Mouse (Mus musculus): Measurements from ENCODE around the gene B130006D01Rik.
A peak's percentile ranks its signal among the peaks of the same experiment; 100 is the strongest.
"Not testable (repeated sequence)": the region's sequence is repeated elsewhere in the genome, so short reads cannot be mapped to it uniquely, and the experiment has no call there.

The B130006D01Rik gene

GRCm38 (mm10) chr11:95713811-95714241, 9.6 kb upstream of the B130006D01Rik start:
- peak in 1 of 2 experiments; percentile 11 for DNase-seq

DNA sequence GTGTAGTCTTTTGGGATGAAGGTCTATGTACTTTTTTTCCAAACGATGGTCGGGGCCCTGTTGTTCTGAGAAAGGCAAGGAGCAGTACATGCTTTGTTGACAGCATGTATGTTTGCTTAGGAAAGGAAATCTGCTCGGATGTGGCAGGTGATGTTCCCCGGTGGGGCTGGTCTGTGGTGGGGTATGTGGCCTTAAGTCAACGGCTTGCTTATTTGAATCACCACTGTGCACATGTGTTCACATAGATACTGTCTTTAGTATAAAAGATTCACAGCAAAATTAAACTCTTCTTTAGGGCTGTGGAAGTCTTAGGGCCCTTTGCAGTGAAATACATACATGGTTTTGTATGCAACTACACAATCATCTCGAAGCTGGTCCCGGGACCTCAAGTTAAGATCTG, 9.0 kb upstream of the B130006D01Rik start:
- no peak for DNase-seq

DNA sequence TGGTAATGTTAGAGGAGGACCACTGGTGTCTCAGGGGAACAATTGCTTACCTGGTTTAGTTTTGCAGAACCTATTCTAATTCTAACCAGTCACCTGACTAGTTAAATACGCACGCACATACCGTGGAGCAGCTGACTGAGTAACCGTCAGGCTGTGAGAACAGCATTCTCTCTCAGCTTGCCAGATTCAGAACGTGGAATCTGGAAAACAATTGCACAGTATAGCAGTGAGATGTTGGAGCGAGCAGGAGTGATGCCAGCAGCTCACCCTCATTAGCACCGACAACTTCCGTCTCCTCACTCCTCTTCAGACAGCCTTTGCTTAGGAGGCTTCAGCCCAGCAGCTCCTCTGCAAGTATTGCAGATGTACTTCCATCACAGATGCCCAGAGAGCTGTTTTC, 7.3 kb upstream of the B130006D01Rik start:
- no peak for DNase-seq

- DNase-seq, result no peak
These were observed 4.0 kb upstream of the B130006D01Rik start for GRCm38 (mm10) chr11:95719356-95719755.

DNA sequence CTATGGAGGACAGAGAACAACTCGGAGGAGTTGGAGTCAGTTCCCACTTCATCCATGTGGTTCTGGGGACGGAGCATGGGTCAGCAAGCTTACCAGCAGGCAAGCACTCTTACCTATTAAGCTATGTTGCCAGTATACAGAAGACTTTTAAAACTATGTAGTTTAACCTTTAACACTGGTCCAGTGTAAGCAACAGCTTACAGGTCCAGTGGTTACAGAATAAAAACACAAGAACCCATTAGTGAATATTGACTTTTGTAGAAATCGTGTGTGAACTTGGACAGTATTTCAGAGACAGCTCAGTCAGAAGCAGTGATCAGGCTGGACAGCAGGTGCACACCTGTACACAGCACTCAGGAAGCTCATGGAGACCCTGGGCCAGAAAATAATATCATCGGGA, 1.1 kb downstream of the B130006D01Rik start:
- no peak for DNase-seq

DNA sequence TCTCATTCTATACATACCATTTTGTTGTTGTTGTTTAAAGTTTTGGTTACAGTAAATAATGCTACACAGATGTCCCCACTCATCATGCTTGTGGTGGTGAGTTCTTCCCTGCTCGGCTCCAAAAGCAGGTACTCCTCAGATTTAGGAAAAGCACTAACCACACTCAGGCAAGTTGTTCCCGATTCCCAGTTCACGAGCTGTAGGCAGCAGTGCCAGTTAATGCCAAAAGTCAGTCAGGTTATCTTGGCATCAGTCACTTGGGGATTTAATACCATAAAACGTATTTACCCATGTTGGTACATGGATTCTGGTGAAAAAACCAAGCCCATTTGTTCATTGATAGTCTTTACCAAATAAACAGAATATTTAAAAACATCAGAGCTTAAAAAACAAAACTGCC, 2.8 kb downstream of the B130006D01Rik start:
- DNase-seq, result no peak

DNA sequence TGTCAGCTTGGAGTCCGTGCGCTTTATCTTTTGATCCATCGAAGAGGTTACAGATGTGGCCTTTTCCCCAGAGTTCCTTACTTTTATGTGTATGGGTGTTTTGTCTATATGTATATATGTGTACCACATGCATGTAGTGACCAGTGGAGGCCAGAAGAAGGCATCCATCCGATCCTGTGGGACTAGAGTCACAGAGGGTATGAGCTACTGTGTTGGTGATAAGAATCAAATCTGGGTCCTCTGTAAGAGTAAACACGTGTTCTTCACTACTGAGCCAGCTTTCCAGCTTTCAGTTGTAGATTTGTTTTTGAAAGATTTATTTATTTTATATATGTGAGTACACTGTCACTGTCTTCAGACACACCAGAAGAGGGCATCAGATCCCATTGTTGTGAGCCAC, 4.6 kb downstream of the B130006D01Rik start:
- no peak for DNase-seq

DNA sequence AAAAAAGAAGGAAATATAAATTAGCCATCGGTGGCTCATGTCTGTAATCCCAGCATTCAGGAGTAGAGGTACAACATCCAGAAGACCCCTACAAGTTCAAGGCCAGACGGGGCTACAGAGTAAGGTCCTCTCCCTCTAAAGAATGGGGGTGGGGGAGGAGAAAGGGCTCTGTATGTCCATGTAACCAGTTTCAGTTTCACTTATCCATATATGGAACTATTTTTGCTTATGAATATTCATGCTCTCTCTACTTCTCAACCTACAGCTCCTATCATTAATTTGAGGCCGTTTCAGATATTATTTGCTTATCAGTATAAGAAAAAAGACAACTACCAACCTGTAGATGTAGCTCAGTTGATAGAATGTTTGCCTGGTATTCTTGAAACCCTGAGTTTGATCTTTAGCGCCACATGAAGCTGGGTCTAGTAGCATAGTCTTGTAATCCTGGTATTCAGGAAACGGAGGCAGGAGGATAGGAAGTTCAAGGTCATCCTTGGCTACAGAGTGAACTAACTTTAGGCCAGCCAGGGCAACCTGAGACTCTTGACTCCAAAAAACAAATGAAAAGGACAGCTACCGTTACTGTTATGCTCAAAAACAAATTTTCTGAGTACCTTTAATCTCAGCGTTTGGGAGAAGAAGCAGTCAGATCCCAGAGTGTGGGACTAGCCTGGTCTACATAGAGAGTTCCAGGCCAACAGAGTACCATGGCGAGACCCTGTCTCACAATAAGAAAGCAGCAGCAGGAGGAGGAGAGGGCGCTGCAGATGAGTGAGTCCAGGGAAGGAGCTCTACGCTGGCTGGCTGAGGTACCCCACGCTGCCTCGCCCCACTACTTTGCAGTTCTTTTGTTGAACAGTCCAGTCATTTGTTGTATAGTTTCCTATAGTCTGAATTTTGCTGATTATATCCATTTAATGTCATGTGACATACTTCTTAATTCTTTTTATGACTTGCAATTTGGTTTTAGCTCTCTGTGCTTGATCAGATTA, 5.8 kb downstream of the B130006D01Rik start:
- no peak for DNase-seq

- no peak for DNase-seq
These were observed 11.1 kb downstream of the B130006D01Rik start for GRCm38 (mm10) chr11:95734485-95734884.

GRCm38 (mm10) chr11:95737811-95738210, 14.4 kb downstream of the B130006D01Rik start:
- no peak for DNase-seq

DNA sequence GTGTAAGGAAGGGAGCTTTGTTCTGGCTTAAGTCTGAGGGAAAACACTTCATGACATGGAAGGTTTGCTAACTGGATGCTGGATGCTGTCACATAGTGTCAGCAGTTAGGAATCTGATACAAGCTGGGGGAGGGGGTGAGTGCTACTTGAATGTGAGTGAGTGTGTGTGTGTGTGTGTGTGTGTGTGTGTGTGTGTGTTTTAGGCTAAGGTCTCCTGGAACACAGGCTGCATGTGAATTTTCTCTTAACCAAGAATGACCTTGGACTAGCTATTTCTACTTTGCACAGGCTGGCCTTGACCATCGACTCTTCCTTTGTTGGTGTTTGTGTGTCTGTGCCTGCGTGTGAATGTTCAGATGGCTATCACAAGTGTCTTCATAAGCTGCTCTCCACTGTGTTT, 21.1 kb downstream of the B130006D01Rik start:
- DNase-seq, result no peak

DNA sequence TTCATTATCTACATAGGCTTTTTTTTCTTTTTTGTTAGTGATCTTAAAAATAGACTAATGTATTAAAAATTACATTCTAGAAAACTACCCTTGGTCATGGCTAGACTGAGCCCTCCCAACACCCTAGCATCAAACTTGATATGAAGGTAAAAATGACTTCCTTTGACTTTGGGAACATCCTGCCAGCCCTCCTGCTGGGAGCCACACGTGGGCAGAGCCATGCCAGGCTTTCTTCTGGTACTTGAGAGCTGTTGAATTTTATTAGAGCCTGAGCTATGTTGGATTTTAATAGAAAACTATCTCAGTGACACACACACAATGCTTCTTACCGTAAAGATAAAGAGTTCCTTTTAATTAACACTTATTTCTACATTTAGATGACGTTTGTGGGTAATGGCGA, 23.4 kb downstream of the B130006D01Rik start:
- no peak for DNase-seq

GRCm38 (mm10) chr11:95748331-95748730, 24.9 kb downstream of the B130006D01Rik start:
- no peak for DNase-seq

DNA sequence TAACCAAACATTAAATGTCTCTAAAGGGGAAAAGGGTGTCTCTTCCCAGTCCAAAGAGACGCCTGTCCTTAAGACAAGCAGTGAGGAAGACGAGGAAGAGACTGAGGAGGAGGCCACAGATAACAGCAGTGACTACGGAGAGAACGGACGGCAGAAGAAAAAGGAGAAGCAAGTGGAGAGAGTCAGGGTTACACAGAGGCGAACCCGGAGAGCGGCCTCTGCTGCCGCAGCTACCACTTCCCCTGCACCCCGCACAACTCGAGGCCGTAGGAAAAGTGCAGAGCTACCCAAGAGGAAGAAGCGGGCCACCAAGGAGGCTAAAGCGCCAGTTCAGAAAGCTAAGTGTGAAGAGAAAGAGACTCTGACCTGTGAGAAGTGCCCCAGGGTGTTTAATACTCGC, 26.2 kb downstream of the B130006D01Rik start:
- DNase-seq, result no peak

- peak; percentile 55 to 82 for DNase-seq
These were observed 27.6 kb downstream of the B130006D01Rik start for GRCm38 (mm10) chr11:95750995-95751394.

- not testable (repeated sequence) for DNase-seq
These were observed 31.8 kb downstream of the B130006D01Rik start for GRCm38 (mm10) chr11:95755137-95755536.

- DNase-seq, result no peak
These were observed 37.1 kb downstream of the B130006D01Rik start for GRCm38 (mm10) chr11:95760521-95760920.

GRCm38 (mm10) chr11:95762996-95763395, 39.6 kb downstream of the B130006D01Rik start:
- DNase-seq, result no peak

GRCm38 (mm10) chr11:95764806-95765205, 41.4 kb downstream of the B130006D01Rik start:
- DNase-seq, result no peak

DNA sequence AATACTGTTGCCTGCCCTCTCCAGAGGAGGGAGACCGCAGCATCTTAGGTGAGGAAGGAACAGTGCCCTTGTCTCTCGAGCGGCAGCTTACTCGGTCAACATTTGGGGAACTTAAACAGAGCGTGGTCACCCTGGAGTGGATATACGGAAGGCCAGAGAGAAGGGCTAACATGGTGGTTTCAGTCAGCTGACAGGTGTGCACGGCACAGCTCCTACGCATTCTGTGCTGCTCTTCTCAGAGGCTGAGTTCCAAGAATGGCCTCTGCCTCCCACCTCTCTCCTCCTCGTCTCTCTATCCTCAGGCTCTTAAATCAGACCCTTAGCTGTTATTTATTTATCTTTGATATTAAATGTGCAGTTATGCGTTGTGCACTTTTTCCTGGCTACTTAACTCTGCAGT, 41.9 kb downstream of the B130006D01Rik start:
- no peak for DNase-seq

DNA sequence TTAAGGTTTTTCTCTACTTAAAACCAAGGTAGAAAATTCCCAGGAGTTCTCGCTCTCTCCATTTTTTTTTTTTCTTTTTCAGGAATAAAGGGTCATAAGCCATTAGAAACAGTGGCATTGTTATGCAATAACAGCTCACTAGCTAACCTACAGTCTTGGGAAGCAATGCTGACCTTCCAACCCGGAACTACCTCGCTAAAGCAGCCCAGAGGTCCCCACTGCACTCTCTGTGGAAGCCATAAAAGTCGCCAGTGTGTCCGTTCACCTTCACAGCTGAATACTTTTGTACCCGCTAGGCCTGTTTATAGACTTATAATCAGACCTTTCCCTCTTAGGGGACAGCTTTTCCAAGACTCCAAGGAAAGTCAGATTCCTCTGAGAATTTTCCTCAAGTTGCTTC, 44.9 kb downstream of the B130006D01Rik start:
- DNase-seq, result peak in 1 of 2 experiments; percentile 35

- DNase-seq, result no peak
These were observed 45.8 kb downstream of the B130006D01Rik start for GRCm38 (mm10) chr11:95769208-95769607.

DNA sequence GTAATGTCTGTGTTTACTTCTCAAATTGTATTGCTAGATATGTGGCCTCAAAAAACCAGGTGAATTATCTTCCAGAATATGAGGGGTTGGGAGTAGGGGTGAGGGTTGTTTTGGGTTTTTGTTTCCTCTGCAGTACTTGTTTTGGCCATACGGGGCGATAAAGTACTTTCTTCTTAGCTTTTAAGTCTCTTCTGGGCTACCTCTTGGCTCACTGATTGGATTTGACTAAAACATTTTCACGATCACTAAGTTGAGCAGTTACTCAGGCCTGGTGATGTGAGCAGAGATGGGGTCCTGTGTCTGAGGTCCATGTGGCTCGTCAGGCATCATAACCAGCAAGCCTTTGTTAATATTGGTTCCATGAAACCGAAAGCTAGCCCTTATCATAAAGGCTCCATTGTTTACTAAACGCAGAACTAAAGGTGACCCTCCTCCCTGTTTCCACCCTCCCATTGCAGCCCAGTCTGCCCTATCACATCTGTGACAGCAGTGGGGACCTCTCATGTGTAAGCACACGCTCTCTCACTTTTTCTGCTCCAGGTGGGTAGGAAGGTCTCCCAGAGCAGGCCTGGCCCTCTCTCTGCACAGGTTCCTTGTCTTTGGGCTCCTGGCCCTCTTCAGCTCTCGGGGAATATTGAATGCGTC, 47.5 kb downstream of the B130006D01Rik start:
- DNase-seq, result peak in 1 of 2 experiments; percentile 36

GRCm38 (mm10) chr11:95771665-95772064, 48.3 kb downstream of the B130006D01Rik start:
- no peak for DNase-seq

Measured in kidney, adult 8-10 months (tissue).